ENCODE assay signal across 18 mouse cellular contexts in the genomic region with DNA sequence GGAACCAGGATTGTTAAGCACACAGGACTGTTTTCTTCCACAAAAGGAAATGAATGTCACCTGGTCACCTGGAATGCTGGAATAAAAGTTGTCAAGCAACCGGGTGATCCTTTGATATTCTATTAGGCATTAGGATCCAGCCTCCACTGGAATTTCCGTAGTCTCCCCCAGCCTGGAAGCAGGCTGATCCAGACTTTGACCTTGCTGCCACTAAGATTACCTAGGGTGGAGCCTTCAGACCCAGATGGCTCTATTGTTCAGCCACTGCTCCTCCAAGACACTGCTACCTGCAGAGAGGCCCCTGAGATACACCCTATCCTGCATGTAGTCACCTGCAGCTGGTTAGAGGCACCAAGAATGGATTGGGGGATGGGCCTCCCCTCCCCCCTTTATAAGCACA.
DNase-seq lines count a peak whose midpoint lies in the region; ATAC-seq lines count a peak whose summit lies in the region.
"Had no signal": no experiment of that assay in that cellular context is flagged by ENCODE, and none has a peak within 500 bp of the region (broad histone marks: within the 10 kb centered on the region; RNA-seq: fewer than 3 reads in every experiment).

No protein-coding gene starts in this region.

- intact Hi-C loops in left cerebral cortex, postnatal 14 days (cut with DNase I) = no loop called here

- H3K27me3 ChIP-seq in kidney, embryonic 16.5 days (ENCODE audit: insufficient read depth, low read length) = no peaks in the 10 kb centered on the region
- no peaks in the 10 kb centered on the region for H3K27me3 ChIP-seq in kidney, embryonic 15.5 days
- H3K27me3 ChIP-seq: hindbrain, embryonic 12.5 days; neural tube, embryonic 13.5 days had no signal

- 41% methylated on average over 2 of the region's 2 CpGs for WGBS in kidney, embryonic 16.5 days
- WGBS in kidney, embryonic 15.5 days = 61% methylated on average over 2 of the region's 2 CpGs

- no peak for ATAC-seq in kidney, embryonic 16.5 days (ENCODE audit: low FRiP score, low TSS enrichment)
- 0 out of 2 replicates have a peak, but pooled peaks have one; percentile 12 for ATAC-seq in kidney, embryonic 15.5 days (replicated peaks; ENCODE audit: low FRiP score)
- ATAC-seq: forebrain, embryonic 16.5 days; liver, postnatal 0 days had no signal

- no peaks in the 10 kb centered on the region for H3K9me3 ChIP-seq in kidney, embryonic 16.5 days (ENCODE audit: low read length)
- no peaks in the 10 kb centered on the region for H3K9me3 ChIP-seq in kidney, embryonic 15.5 days (replicated peaks)
- H3K9me3 ChIP-seq: heart, embryonic 10.5 days; hindbrain, embryonic 12.5 days; midbrain, embryonic 10.5 days; neural tube, embryonic 13.5 days had no signal

- no peak overlapping the region for H3K27ac ChIP-seq in kidney, embryonic 16.5 days (ENCODE audit: low read length)
- H3K27ac ChIP-seq in kidney, embryonic 15.5 days = no peak overlapping the region
- H3K27ac ChIP-seq: heart, embryonic 10.5 days; hindbrain, embryonic 12.5 days; midbrain, embryonic 10.5 days; neural tube, embryonic 13.5 days had no signal

- no peaks in the 10 kb centered on the region for H3K36me3 ChIP-seq in kidney, embryonic 16.5 days (ENCODE audit: insufficient read depth, low read length)
- no peaks in the 10 kb centered on the region for H3K36me3 ChIP-seq in kidney, embryonic 15.5 days
- H3K36me3 ChIP-seq: heart, embryonic 10.5 days; hindbrain, embryonic 12.5 days; midbrain, embryonic 10.5 days; neural tube, embryonic 13.5 days had no signal

- no peak overlapping the region for H3K4me2 ChIP-seq in kidney, embryonic 16.5 days (replicated peaks; ENCODE audit: low read depth, low read length)
- no peak overlapping the region for H3K4me2 ChIP-seq in kidney, embryonic 15.5 days
- H3K4me2 ChIP-seq: hindbrain, embryonic 12.5 days; neural tube, embryonic 13.5 days had no signal

- peak; percentile 11 to 40 for DNase-seq in kidney, adult 8-10 months
- DNase-seq in ZHBTc4 (ENCODE audit: low read depth, low spot score) (peak; percentile 96), MN1 (ENCODE audit: low spot score) (no peak)
- peak; percentile 17 for DNase-seq in yolk sac, embryonic 10.5 days (ENCODE audit: low spot score)
- DNase-seq in left cerebral cortex, postnatal 14 days (ENCODE audit: low spot score in 2 of 2) = no peak
- DNase-seq: cerebellum, adult 9-11 months; heart, postnatal 10 days; liver; liver, postnatal 0 days; right cerebral cortex, postnatal 25 days; thymus, adult 18-20 months had no signal

- no peak overlapping the region for H3K4me3 ChIP-seq in kidney, embryonic 16.5 days (ENCODE audit: low read length)
- no peak overlapping the region for H3K4me3 ChIP-seq in kidney, embryonic 15.5 days (replicated peaks)
- H3K4me3 ChIP-seq: heart, embryonic 10.5 days; hindbrain, embryonic 12.5 days; midbrain, embryonic 10.5 days; neural tube, embryonic 13.5 days had no signal

- H3K9ac ChIP-seq in kidney, embryonic 16.5 days (replicated peaks; ENCODE audit: low read length) = no peak overlapping the region
- H3K9ac ChIP-seq in kidney, embryonic 15.5 days = no peak overlapping the region
- H3K9ac ChIP-seq: hindbrain, embryonic 12.5 days; liver, postnatal 0 days; neural tube, embryonic 13.5 days had no signal

- H3K4me1 ChIP-seq in kidney, embryonic 16.5 days (ENCODE audit: insufficient read depth, low read length) = 0 out of 2 replicates have a peak, but pooled peaks cover 4% of the 10 kb centered on the region
- H3K4me1 ChIP-seq in kidney, embryonic 15.5 days = no peaks in the 10 kb centered on the region
- H3K4me1 ChIP-seq: heart, embryonic 10.5 days; hindbrain, embryonic 12.5 days had no signal

Comparison
In these comparisons a context has a peak if more than half of its experiments do, and no peak if none do; other contexts are left out.
1. DNase-seq: peak in kidney, adult 8-10 months (2 of 2), ZHBTc4 (single experiment) and yolk sac, embryonic 10.5 days (single experiment); none in MN1 (single experiment) and left cerebral cortex, postnatal 14 days (0 of 2).